ENCODE assay signal across 22 mouse cellular contexts in genomic region chr10:101614230-101614629, GRCm38 (mm10).
DNase-seq lines count a peak whose midpoint lies in the region; ATAC-seq lines count a peak whose summit lies in the region.
"Had no signal": no experiment of that assay in that cellular context is flagged by ENCODE, and none has a peak within 500 bp of the region (broad histone marks: within the 10 kb centered on the region; RNA-seq: fewer than 3 reads in every experiment).

No protein-coding gene starts in this region.

- 61% methylated on average over 8 of the region's 8 CpGs for WGBS in midbrain, embryonic 14.5 days
- WGBS in midbrain, embryonic 13.5 days = 62% methylated on average over 8 of the region's 8 CpGs

- no peak for DNase-seq in frontal cortex, postnatal 14 days (ENCODE audit: low spot score in 2 of 2)
- peak; percentile 69 for DNase-seq in midbrain, embryonic 14.5 days
- DNase-seq in right cerebral cortex, adult 18-20 months = peak; percentile 5
- peak; percentile 3 for DNase-seq in right cerebral cortex, postnatal 4 days
- no peak for DNase-seq in thymus, postnatal 36 days
- DNase-seq: gastrocnemius, postnatal 14 days; heart, adult 2 months had no signal

- H3K9me3 ChIP-seq in midbrain, embryonic 14.5 days (ENCODE audit: control insufficient read depth, low read length) = no peaks in the 10 kb centered on the region
- no peaks in the 10 kb centered on the region for H3K9me3 ChIP-seq in midbrain, embryonic 13.5 days
- H3K9me3 ChIP-seq: embryonic facial prominence, embryonic 13.5 days; forebrain, embryonic 13.5 days; G1E; heart, embryonic 15.5 days; hindbrain, embryonic 10.5 days; intestine, embryonic 15.5 days; kidney, embryonic 15.5 days; limb, embryonic 12.5 days; neural tube, embryonic 12.5 days had no signal

- H3K4me1 ChIP-seq in midbrain, embryonic 14.5 days (ENCODE audit: control insufficient read depth, insufficient read depth, low read length) = no peaks in the 10 kb centered on the region
- no peaks in the 10 kb centered on the region for H3K4me1 ChIP-seq in midbrain, embryonic 13.5 days (replicated peaks)
- H3K4me1 ChIP-seq: embryonic facial prominence, embryonic 13.5 days; forebrain, embryonic 13.5 days; heart, embryonic 15.5 days; hindbrain, embryonic 10.5 days; intestine, embryonic 15.5 days; kidney, embryonic 15.5 days; limb, embryonic 12.5 days; neural tube, embryonic 12.5 days had no signal

- H3K9ac ChIP-seq in midbrain, embryonic 14.5 days (replicated peaks; ENCODE audit: low read length) = no peak overlapping the region
- no peak overlapping the region for H3K9ac ChIP-seq in midbrain, embryonic 13.5 days (replicated peaks)
- H3K9ac ChIP-seq: embryonic facial prominence, embryonic 13.5 days; forebrain, embryonic 13.5 days; heart, embryonic 15.5 days; intestine, embryonic 15.5 days; kidney, embryonic 15.5 days; limb, embryonic 12.5 days; liver, embryonic 14.5 days; neural tube, embryonic 12.5 days had no signal

- H3K27me3 ChIP-seq in midbrain, embryonic 14.5 days (ENCODE audit: control insufficient read depth, insufficient read depth, low read length) = no peaks in the 10 kb centered on the region
- no peaks in the 10 kb centered on the region for H3K27me3 ChIP-seq in midbrain, embryonic 13.5 days
- H3K27me3 ChIP-seq: embryonic facial prominence, embryonic 13.5 days; forebrain, embryonic 13.5 days; heart, embryonic 15.5 days; intestine, embryonic 15.5 days; kidney, embryonic 15.5 days; limb, embryonic 12.5 days; neural tube, embryonic 12.5 days had no signal

- no peak overlapping the region for H3K27ac ChIP-seq in midbrain, embryonic 14.5 days (replicated peaks; ENCODE audit: low read depth, low read length)
- no peak overlapping the region for H3K27ac ChIP-seq in midbrain, embryonic 13.5 days
- H3K27ac ChIP-seq: embryonic facial prominence, embryonic 13.5 days; forebrain, embryonic 13.5 days; heart, adult 2 months; heart, embryonic 15.5 days; hindbrain, embryonic 10.5 days; intestine, embryonic 15.5 days; kidney, embryonic 15.5 days; left cerebral cortex, adult 2 months; limb, embryonic 12.5 days; liver, embryonic 14.5 days; neural tube, embryonic 12.5 days had no signal

- peak; percentile 95 for ATAC-seq in frontal cortex, adult (ENCODE audit: low TSS enrichment)
- no peak for ATAC-seq in midbrain, embryonic 14.5 days (ENCODE audit: low FRiP score, low TSS enrichment)
- no peak for ATAC-seq in midbrain, embryonic 13.5 days
- ATAC-seq: CD4-positive, CD25-positive, alpha-beta regulatory T cell, adult 4 months; forebrain, embryonic 13.5 days; intestine, embryonic 15.5 days; lung, postnatal 0 days had no signal

- H3K4me2 ChIP-seq in midbrain, embryonic 14.5 days (ENCODE audit: low read length) = no peak overlapping the region
- H3K4me2 ChIP-seq in midbrain, embryonic 13.5 days (replicated peaks) = no peak overlapping the region
- H3K4me2 ChIP-seq: embryonic facial prominence, embryonic 13.5 days; forebrain, embryonic 13.5 days; heart, embryonic 15.5 days; intestine, embryonic 15.5 days; kidney, embryonic 15.5 days; limb, embryonic 12.5 days; neural tube, embryonic 12.5 days had no signal

- no peaks in the 10 kb centered on the region for H3K36me3 ChIP-seq in midbrain, embryonic 14.5 days (ENCODE audit: control insufficient read depth, insufficient read depth, low read length)
- no peaks in the 10 kb centered on the region for H3K36me3 ChIP-seq in midbrain, embryonic 13.5 days
- H3K36me3 ChIP-seq: embryonic facial prominence, embryonic 13.5 days; G1E; heart, embryonic 15.5 days; hindbrain, embryonic 10.5 days; intestine, embryonic 15.5 days; kidney, embryonic 15.5 days; limb, embryonic 12.5 days; neural tube, embryonic 12.5 days had no signal

- no peak overlapping the region for H3K4me3 ChIP-seq in midbrain, embryonic 14.5 days (replicated peaks; ENCODE audit: low read depth, low read length)
- no peak overlapping the region for H3K4me3 ChIP-seq in midbrain, embryonic 13.5 days (replicated peaks)
- H3K4me3 ChIP-seq: embryonic facial prominence, embryonic 13.5 days; forebrain, embryonic 13.5 days; heart, adult 2 months; heart, embryonic 15.5 days; hindbrain, embryonic 10.5 days; intestine, embryonic 15.5 days; kidney, embryonic 15.5 days; left cerebral cortex, adult 2 months; limb, embryonic 12.5 days; neural tube, embryonic 12.5 days had no signal

Comparison
In these comparisons a context has a peak if more than half of its experiments do, and no peak if none do; other contexts are left out.
1. DNase-seq: peak in midbrain, embryonic 14.5 days (single experiment), right cerebral cortex, adult 18-20 months (single experiment) and right cerebral cortex, postnatal 4 days (single experiment); none in frontal cortex, postnatal 14 days (0 of 2) and thymus, postnatal 36 days (0 of 2).